Mouse (Mus musculus) heart, embryonic 11.5 days (tissue): Measurements from ENCODE around the gene Rbms1. TPM values are rescaled to one million over a fixed set of nuclear protein-coding genes. Genes with fewer than 3 reads are reported as not detected.

Source experiments
- ATAC-seq: fragments of 200-750 bp; cut with Nextera tagmentation; replicated peaks from 2 replicates; pipeline ENCODE4 v1.8.0; 2017; ENCODE audit warnings: moderate library complexity; ENCODE audit not compliant: insufficient number of reproducible peaks, low FRiP score, low TSS enrichment
- H3K27ac ChIP-seq: fragments of 300-500 bp; sonication (generic); 2 replicates; pipeline ENCODE4 v1.5.1; 2014; ENCODE audit warnings: mild to moderate bottlenecking, low read depth, low read length
- H3K27me3 ChIP-seq: fragments of 300-500 bp; sonication (generic); 2 replicates; pipeline ENCODE4 v1.6.1; 2014; ENCODE audit warnings: mild to moderate bottlenecking, low read length, mixed read lengths; ENCODE audit not compliant: control insufficient read depth, insufficient read depth
- H3K36me3 ChIP-seq: fragments of 300-500 bp; sonication (generic); 2 replicates; pipeline ENCODE4 v1.6.1; 2014; ENCODE audit warnings: mild to moderate bottlenecking, low read length, moderate library complexity, mixed read lengths; ENCODE audit not compliant: control insufficient read depth, insufficient read depth
- H3K4me1 ChIP-seq: fragments of 300-500 bp; sonication (generic); 2 replicates; pipeline ENCODE4 v1.6.1; 2014; ENCODE audit warnings: low read length; ENCODE audit not compliant: control insufficient read depth, insufficient read depth
- H3K4me2 ChIP-seq: fragments of 300-500 bp; sonication (generic); 2 replicates; pipeline ENCODE4 v1.6.1; 2014; ENCODE audit warnings: mild to moderate bottlenecking, moderate library complexity
- H3K4me3 ChIP-seq: fragments of 300-500 bp; sonication (generic); 2 replicates; pipeline ENCODE4 v1.5.1; 2014; ENCODE audit warnings: low read depth, low read length
- H3K9ac ChIP-seq: fragments of 300-500 bp; sonication (generic); 2 replicates; pipeline ENCODE4 v1.6.1; 2014; ENCODE audit warnings: mild to moderate bottlenecking, low read depth, low read length, moderate library complexity
- H3K9me3 ChIP-seq: fragments of 300-500 bp; sonication (generic); replicated peaks from 2 replicates; pipeline ENCODE4 v1.6.1; 2016; ENCODE audit warnings: low read length; ENCODE audit not compliant: control insufficient read depth
- WGBS: fragments of 180-500 bp; shearing (Covaris S2); extraction: QIAGEN DNeasy Blood & Tissue Kit; methylation state at CpG from one replicate; pipeline ENCODE4 v1.1.7; 2014; ENCODE audit not compliant: insufficient replicate concordance; 5-methylcytosine and 5-hydroxymethylcytosine counted together
- polyA plus RNA-seq: library from polyadenylated mRNA; unstranded; fragments of >200 nt; fragmentation: Nextera tagmentation; extraction: Ambion mirVana; gene quantifications from 2 replicates; pipeline ENCODE4 v1.2.1, GENCODE M21; 2014

Rbms1 gene
- polyA plus RNA-seq, 1 experiment from 2014 or later, result 121 TPM

GRCm38 (mm10) chr2:60715771-60716170 is 247.2 kb downstream of the Rbms1 start:
- Histone ChIP-seq H3K4me2 (no peak overlapping the region), H3K4me1 (peaks cover 19% of the 10 kb centered on the region), H3K36me3 (no peaks in the 10 kb centered on the region), H3K9ac (no peak overlapping the region), H3K27me3 (no peaks in the 10 kb centered on the region), H3K4me3 (no peak overlapping the region), H3K9me3 (no peaks in the 10 kb centered on the region), H3K27ac (no peak overlapping the region)
- ATAC-seq, result no peak
- 62% methylated on average over 13 of the region's 13 CpGs for WGBS

GRCm38 (mm10) chr2:60714971-60715502 is 248.0 kb downstream of the Rbms1 start:
- ATAC-seq, result no peak
- no peak overlapping the region for H3K4me2 ChIP-seq
- no peak overlapping the region for H3K27ac ChIP-seq
- no peaks in the 10 kb centered on the region for H3K9me3 ChIP-seq
- WGBS, result 68% methylated on average over 8 of the region's 8 CpGs
- peaks cover 19% of the 10 kb centered on the region for H3K4me1 ChIP-seq
- no peak overlapping the region for H3K9ac ChIP-seq
- H3K4me3 ChIP-seq, result no peak overlapping the region
- no peaks in the 10 kb centered on the region for H3K27me3 ChIP-seq
- no peaks in the 10 kb centered on the region for H3K36me3 ChIP-seq

- Histone ChIP-seq H3K27me3 (no peaks in the 10 kb centered on the region), H3K9ac (no peak overlapping the region), H3K36me3 (no peaks in the 10 kb centered on the region), H3K4me3 (no peak overlapping the region), H3K9me3 (no peaks in the 10 kb centered on the region), H3K4me1 (peaks cover 19% of the 10 kb centered on the region), H3K27ac (no peak overlapping the region), H3K4me2 (no peak overlapping the region)
- WGBS, result 55% methylated on average over 7 of the region's 7 CpGs
- ATAC-seq, result no peak
Observed at GRCm38 (mm10) chr2:60714475-60714874, 248.5 kb downstream of the Rbms1 start.

- no peak overlapping the region for H3K4me2 ChIP-seq
- no peaks in the 10 kb centered on the region for H3K9me3 ChIP-seq
- 69% methylated on average over 8 of the region's 8 CpGs for WGBS
- H3K4me1 ChIP-seq, result peaks cover 19% of the 10 kb centered on the region
- H3K27ac ChIP-seq, result no peak overlapping the region
- no peak overlapping the region for H3K4me3 ChIP-seq
- ATAC-seq, result no peak
- H3K36me3 ChIP-seq, result no peaks in the 10 kb centered on the region
- H3K27me3 ChIP-seq, result no peaks in the 10 kb centered on the region
- H3K9ac ChIP-seq, result no peak overlapping the region
Observed at GRCm38 (mm10) chr2:60713857-60714256, 249.1 kb downstream of the Rbms1 start.

- Histone ChIP-seq H3K4me3 (no peak overlapping the region), H3K9ac (no peak overlapping the region), H3K9me3 (no peaks in the 10 kb centered on the region), H3K36me3 (no peaks in the 10 kb centered on the region), H3K4me1 (peaks cover 19% of the 10 kb centered on the region), H3K27me3 (no peaks in the 10 kb centered on the region), H3K4me2 (no peak overlapping the region), H3K27ac (no peak overlapping the region)
- WGBS, result 71% methylated on average over 5 of the region's 5 CpGs
- no peak for ATAC-seq
Observed at GRCm38 (mm10) chr2:60712891-60713290, 250.1 kb downstream of the Rbms1 start.

GRCm38 (mm10) chr2:60712483-60712882 is 250.5 kb downstream of the Rbms1 start:
- no peaks in the 10 kb centered on the region for H3K9me3 ChIP-seq
- H3K9ac ChIP-seq, result peak overlapping the region; percentile 13; the same call in 1 of the 2 replicates
- no peak overlapping the region for H3K4me3 ChIP-seq
- no peak for ATAC-seq
- H3K27me3 ChIP-seq, result no peaks in the 10 kb centered on the region
- WGBS, result 66% methylated on average over 6 of the region's 6 CpGs
- H3K4me1 ChIP-seq, result peaks cover 19% of the 10 kb centered on the region
- no peak overlapping the region for H3K4me2 ChIP-seq
- no peak overlapping the region for H3K27ac ChIP-seq
- H3K36me3 ChIP-seq, result no peaks in the 10 kb centered on the region

GRCm38 (mm10) chr2:60711098-60711880 is 251.7 kb downstream of the Rbms1 start:
- 54% methylated on average over 7 of the region's 7 CpGs for WGBS

GRCm38 (mm10) chr2:60710317-60710716 is 252.7 kb downstream of the Rbms1 start:
- Histone ChIP-seq H3K9ac (no peak overlapping the region), H3K27ac (no peak overlapping the region), H3K36me3 (no peaks in the 10 kb centered on the region), H3K4me3 (no peak overlapping the region), H3K9me3 (no peaks in the 10 kb centered on the region), H3K27me3 (no peaks in the 10 kb centered on the region), H3K4me2 (no peak overlapping the region), H3K4me1 (peaks cover 16% of the 10 kb centered on the region)
- 92% methylated on average over 4 of the region's 4 CpGs for WGBS
- ATAC-seq, result no peak

More at GRCm38 (mm10) chr2:60711098-60711880, 251.7 kb downstream of the Rbms1 start:
- no peak overlapping the region for H3K9ac ChIP-seq
- no peaks in the 10 kb centered on the region for H3K9me3 ChIP-seq
- no peak overlapping the region for H3K4me2 ChIP-seq
- no peak overlapping the region for H3K4me3 ChIP-seq
- peak overlapping the region; percentile 22 for H3K27ac ChIP-seq
- peaks cover 19% of the 10 kb centered on the region for H3K4me1 ChIP-seq
- 0 out of 2 replicates have a peak, but pooled peaks have one; percentile 44 for ATAC-seq
- H3K27me3 ChIP-seq, result no peaks in the 10 kb centered on the region
- H3K36me3 ChIP-seq, result no peaks in the 10 kb centered on the region

- no peak for ATAC-seq
- H3K9ac ChIP-seq, result no peak overlapping the region
- WGBS, result 30% methylated on average over 3 of the region's 3 CpGs
Observed at GRCm38 (mm10) chr2:60708671-60709070, 254.3 kb downstream of the Rbms1 start.

More at GRCm38 (mm10) chr2:60708671-60709070, 254.3 kb downstream of the Rbms1 start:
- H3K9me3 ChIP-seq, result no peaks in the 10 kb centered on the region
- H3K4me2 ChIP-seq, result no peak overlapping the region
- no peaks in the 10 kb centered on the region for H3K36me3 ChIP-seq
- H3K27me3 ChIP-seq, result no peaks in the 10 kb centered on the region
- H3K4me3 ChIP-seq, result no peak overlapping the region
- H3K4me1 ChIP-seq, result peaks cover 12% of the 10 kb centered on the region
- no peak overlapping the region for H3K27ac ChIP-seq
